Mouse (Mus musculus) cortical plate, adult 2 months (tissue): Measurements from ENCODE around the gene Col23a1.

Experiments
- CTCF ChIP-seq: fragments of 200-500 bp; IDR thresholded peaks from 2 replicates; pipeline ENCODE4 v1.5.1; 2011; ENCODE audit warnings: mild to moderate bottlenecking, control low read depth, low read length; ENCODE audit not compliant: insufficient read depth; ENCODE audit errors: extremely low read depth
- POLR2A ChIP-seq: fragments of 200-500 bp; IDR thresholded peaks from 2 replicates; pipeline ENCODE4 v1.6.1; 2011; ENCODE audit warnings: mild to moderate bottlenecking, low read length, control low read depth; ENCODE audit not compliant: insufficient read depth; ENCODE audit errors: extremely low read depth

GRCm38 (mm10) chr11:51584057-51584430 lies 294.3 kb downstream of the Col23a1 start:
- TF ChIP-seq CTCF (no peak), POLR2A (no peak)
